Comparison of ENCODE assay signal across 27 mouse cellular contexts in the genomic region with DNA sequence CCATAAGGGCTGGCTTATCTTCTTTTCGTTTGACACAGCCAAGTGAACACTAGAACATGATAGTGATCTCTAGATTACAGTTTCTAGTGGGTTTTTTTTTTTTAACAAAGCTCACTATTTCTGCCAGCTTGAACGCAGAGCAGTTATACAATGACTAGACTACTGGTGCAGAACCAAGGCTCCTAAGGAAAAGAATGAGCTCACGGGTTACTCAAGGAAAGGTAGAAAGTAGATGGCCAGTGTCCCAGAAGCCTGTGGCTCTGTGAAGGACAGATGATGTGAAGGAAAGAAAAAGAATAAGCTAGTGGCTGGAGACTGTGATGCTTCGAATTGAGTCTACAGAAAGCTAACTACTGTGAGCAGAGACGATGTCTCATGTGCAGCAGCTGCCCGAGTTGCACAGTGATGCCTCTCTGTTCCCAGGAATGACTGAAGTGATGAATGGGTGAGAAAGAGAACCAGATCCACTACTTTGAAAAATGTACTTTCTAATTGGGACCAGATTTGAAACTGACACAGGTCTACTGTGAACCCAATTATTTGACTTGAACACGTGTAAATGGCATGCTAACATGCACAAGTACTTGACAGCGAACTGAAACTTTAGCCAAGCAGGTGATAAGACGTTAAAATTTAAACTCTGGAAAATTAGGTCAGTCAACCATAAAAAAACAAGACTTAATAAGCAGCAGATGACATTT.
DNase-seq lines count a peak whose midpoint lies in the region; ATAC-seq and TF ChIP-seq lines count a peak whose summit lies in the region.
"Had no signal": no experiment of that assay in that cellular context is flagged by ENCODE, and none has a peak within 500 bp of the region (broad histone marks: within the 10 kb centered on the region; RNA-seq: fewer than 3 reads in every experiment).

No protein-coding gene starts in this region.

- H3K9me3 ChIP-seq in kidney, embryonic 14.5 days (ENCODE audit: control insufficient read depth, low read length), result no peaks in the 10 kb centered on the region
- no peaks in the 10 kb centered on the region for H3K9me3 ChIP-seq in neural tube, embryonic 15.5 days (replicated peaks)
- H3K9me3 ChIP-seq: embryonic facial prominence, embryonic 15.5 days; forebrain, embryonic 10.5 days; heart, embryonic 13.5 days; intestine, embryonic 15.5 days; limb, embryonic 13.5 days had no signal

- no peak overlapping the region for H3K27ac ChIP-seq in kidney, adult 2 months (ENCODE audit: insufficient read depth, low read depth, low read length)
- no peak overlapping the region for H3K27ac ChIP-seq in kidney, embryonic 14.5 days (ENCODE audit: low read depth, low read length)
- no peak overlapping the region for H3K27ac ChIP-seq in neural tube, embryonic 15.5 days (replicated peaks)
- H3K27ac ChIP-seq: embryonic facial prominence, embryonic 15.5 days; forebrain, embryonic 10.5 days; heart, embryonic 13.5 days; hindbrain, embryonic 14.5 days; intestine, embryonic 15.5 days; layer of hippocampus, adult 2 months; limb, embryonic 13.5 days; liver, embryonic 14.5 days had no signal

- no peak for TF ChIP-seq CTCF in kidney, adult 2 months (conservative IDR thresholded peaks at IDR 0.05; ENCODE audit: insufficient read depth, insufficient read length, low read depth, low read length)

- no peak overlapping the region for H3K4me2 ChIP-seq in kidney, embryonic 14.5 days (replicated peaks; ENCODE audit: low read depth, low read length)
- H3K4me2 ChIP-seq in neural tube, embryonic 15.5 days, result no peak overlapping the region
- H3K4me2 ChIP-seq: embryonic facial prominence, embryonic 15.5 days; heart, embryonic 13.5 days; hindbrain, embryonic 14.5 days; intestine, embryonic 15.5 days; limb, embryonic 13.5 days had no signal

- no peak overlapping the region for H3K9ac ChIP-seq in kidney, embryonic 14.5 days (ENCODE audit: low read depth, low read length)
- H3K9ac ChIP-seq in neural tube, embryonic 15.5 days (replicated peaks), result no peak overlapping the region
- H3K9ac ChIP-seq: embryonic facial prominence, embryonic 15.5 days; heart, embryonic 13.5 days; hindbrain, embryonic 14.5 days; intestine, embryonic 15.5 days; limb, embryonic 13.5 days; liver, embryonic 14.5 days had no signal

- 52% methylated on average over 9 of the region's 9 CpGs for WGBS in kidney, adult 2 months
- WGBS in kidney, embryonic 14.5 days, result 62% methylated on average over 9 of the region's 9 CpGs
- 84% methylated on average over 9 of the region's 9 CpGs for WGBS in neural tube, embryonic 15.5 days

- no peak for TF ChIP-seq POLR2A in kidney, adult 2 months (IDR thresholded peaks at IDR 0.05; ENCODE audit: low read depth, low read length)

- no peaks in the 10 kb centered on the region for H3K27me3 ChIP-seq in kidney, adult 2 months (replicated peaks; ENCODE audit: control insufficient read depth, insufficient read depth, low read length)
- no peaks in the 10 kb centered on the region for H3K27me3 ChIP-seq in kidney, embryonic 14.5 days (ENCODE audit: control insufficient read depth, insufficient read depth, low read length)
- H3K27me3 ChIP-seq in neural tube, embryonic 15.5 days (replicated peaks), result no peaks in the 10 kb centered on the region
- H3K27me3 ChIP-seq: embryonic facial prominence, embryonic 15.5 days; heart, embryonic 13.5 days; intestine, embryonic 15.5 days; limb, embryonic 13.5 days; megakaryocyte, embryonic 14.5 days had no signal

- H3K36me3 ChIP-seq in kidney, adult 2 months (ENCODE audit: control insufficient read depth, insufficient read depth, low read length), result no peaks in the 10 kb centered on the region
- no peaks in the 10 kb centered on the region for H3K36me3 ChIP-seq in kidney, embryonic 14.5 days (ENCODE audit: control insufficient read depth, insufficient read depth, low read length)
- no peaks in the 10 kb centered on the region for H3K36me3 ChIP-seq in neural tube, embryonic 15.5 days
- H3K36me3 ChIP-seq: embryonic facial prominence, embryonic 15.5 days; forebrain, embryonic 10.5 days; heart, embryonic 13.5 days; intestine, embryonic 15.5 days; limb, embryonic 13.5 days had no signal

- no peak overlapping the region for H3K4me3 ChIP-seq in kidney, adult 2 months (ENCODE audit: insufficient read depth, low read depth, low read length)
- no peak overlapping the region for H3K4me3 ChIP-seq in kidney, embryonic 14.5 days (ENCODE audit: low read length)
- H3K4me3 ChIP-seq in neural tube, embryonic 15.5 days (replicated peaks), result no peak overlapping the region
- H3K4me3 ChIP-seq: embryonic facial prominence, embryonic 15.5 days; forebrain, embryonic 10.5 days; heart, embryonic 13.5 days; intestine, embryonic 15.5 days; layer of hippocampus, adult 2 months; limb, embryonic 13.5 days; megakaryocyte, embryonic 14.5 days had no signal

- DNase-seq in kidney, adult 2 months, result peak; percentile 53
- peak; percentile 52 for DNase-seq in NIH3T3 (ENCODE audit: low read depth)
- DNase-seq in embryo, embryonic 11.5 days (ENCODE audit: low read depth, low spot score), result peak; percentile 8
- DNase-seq in kidney, postnatal 14 days, result peak; percentile 16
- DNase-seq in spleen, postnatal 14 days (ENCODE audit: low spot score in 2 of 2), result no peak
- DNase-seq: adrenal gland, postnatal 10 days; cerebellum, adult 11-12 months; cerebellum, postnatal 14 days; gastrocnemius, postnatal 10 days; heart, adult 11 months; heart, postnatal 36 days; layer of hippocampus, postnatal 36 days; lung, postnatal 14 days; right cerebral cortex, postnatal 4 days; thymus, postnatal 14 days had no signal

- no peak for ATAC-seq in kidney, embryonic 14.5 days (ENCODE audit: low FRiP score, low TSS enrichment)
- no peak for ATAC-seq in neural tube, embryonic 15.5 days (ENCODE audit: low FRiP score)
- ATAC-seq: activated CD4-positive, CD25-positive, alpha-beta regulatory T cell, adult 4 months; intestine, embryonic 15.5 days had no signal

- H3K4me1 ChIP-seq in kidney, adult 2 months (ENCODE audit: control insufficient read depth, insufficient read depth, low read length), result no peaks in the 10 kb centered on the region
- H3K4me1 ChIP-seq in kidney, embryonic 14.5 days (ENCODE audit: control insufficient read depth, insufficient read depth, low read length), result no peaks in the 10 kb centered on the region
- no peaks in the 10 kb centered on the region for H3K4me1 ChIP-seq in neural tube, embryonic 15.5 days
- H3K4me1 ChIP-seq: forebrain, embryonic 10.5 days; heart, embryonic 13.5 days; intestine, embryonic 15.5 days; megakaryocyte, embryonic 14.5 days had no signal

Comparison
In these comparisons a context has a peak if more than half of its experiments do, and no peak if none do; other contexts are left out.
1. DNase-seq: peak in kidney, adult 2 months (single experiment), NIH3T3 (single experiment), embryo, embryonic 11.5 days (single experiment) and kidney, postnatal 14 days (single experiment); none in spleen, postnatal 14 days (0 of 2).